Mouse (Mus musculus) myocyte (in vitro differentiated cells): ENCODE results near the gene Myt1l. TPM values are rescaled to one million over a fixed set of nuclear protein-coding genes. Genes with fewer than 3 reads are reported as not detected.

ENCODE experiments used
- H3K27me3 ChIP-seq: one replicate; pipeline ENCODE4 v1.6.1; 2011; ENCODE audit not compliant: control insufficient read depth, insufficient read depth, insufficient read length
- H3K36me3 ChIP-seq: one replicate; pipeline ENCODE4 v1.6.1; 2011; ENCODE audit not compliant: control insufficient read depth, insufficient read depth
- H3K4me2 ChIP-seq: one replicate; pipeline ENCODE4 v1.6.1; 2011; ENCODE audit warnings: low read depth, control low read depth
- H3K4me3 ChIP-seq: one replicate; pipeline ENCODE4 v1.5.1; 2011; ENCODE audit warnings: mild to moderate bottlenecking, control low read depth, moderate library complexity
- H3K79me2 ChIP-seq: one replicate; pipeline ENCODE4 v1.6.1; 2011; ENCODE audit not compliant: control insufficient read depth, insufficient read depth
- H3ac ChIP-seq: one replicate; pipeline ENCODE4 v1.6.1; 2011; ENCODE audit not compliant: control insufficient read depth, insufficient read length
- CEBPB ChIP-seq: IDR thresholded peaks from 2 replicates; pipeline ENCODE4 v1.6.1; 2011; ENCODE audit warnings: mild to moderate bottlenecking, moderate library complexity; ENCODE audit not compliant: poor library complexity, insufficient read depth, severe bottlenecking
- E2F4 ChIP-seq: IDR thresholded peaks from one replicate; pipeline ENCODE4 v1.6.1; 2011; ENCODE audit warnings: mild to moderate bottlenecking, control low read depth, moderate library complexity; ENCODE audit not compliant: insufficient read depth
- MAX ChIP-seq: IDR thresholded peaks from one replicate; pipeline ENCODE4 v1.6.1; 2011; ENCODE audit warnings: low read depth, mild to moderate bottlenecking, control low read depth
- MYOD1 ChIP-seq, 3 experiments: IDR thresholded peaks; one replicate each; pipeline ENCODE4 v1.6.1; 2011; ENCODE audit warnings: control low read depth in 2 of 3, low read depth in 2 of 3, mild to moderate bottlenecking in 2 of 3, moderate library complexity in 1 of 3; ENCODE audit not compliant: insufficient read length in 2 of 3, control insufficient read depth in 1 of 3
- MYOG ChIP-seq, 3 experiments: IDR thresholded peaks; one replicate each; pipeline ENCODE4 v1.6.1; 2011; ENCODE audit warnings: control low read depth in 2 of 3, low read depth in 2 of 3, mild to moderate bottlenecking in 2 of 3; ENCODE audit not compliant: insufficient read length in 2 of 3, control insufficient read depth in 1 of 3, insufficient read depth in 1 of 3
- POLR2A ChIP-seq: IDR thresholded peaks from one replicate; pipeline ENCODE4 v1.6.1; 2011; ENCODE audit warnings: low read depth, mild to moderate bottlenecking, control low read depth, moderate library complexity; ENCODE audit not compliant: insufficient read length
- POLR2AphosphoS2 ChIP-seq: IDR thresholded peaks from one replicate; pipeline ENCODE4 v1.6.1; 2011; ENCODE audit warnings: low read depth, control low read depth; ENCODE audit not compliant: insufficient read length
- REST ChIP-seq: IDR thresholded peaks from one replicate; pipeline ENCODE4 v1.6.1; 2011; ENCODE audit warnings: mild to moderate bottlenecking, control low read depth, moderate library complexity; ENCODE audit not compliant: insufficient read depth, insufficient read length
- SRF ChIP-seq: IDR thresholded peaks from one replicate; pipeline ENCODE4 v1.6.1; 2011; ENCODE audit warnings: low read depth; ENCODE audit not compliant: control insufficient read depth, insufficient read length
- TCF12 ChIP-seq: IDR thresholded peaks from one replicate; pipeline ENCODE4 v1.6.1; 2011; ENCODE audit warnings: mild to moderate bottlenecking, control low read depth; ENCODE audit not compliant: poor library complexity, insufficient read depth, severe bottlenecking
- TCF3 ChIP-seq: IDR thresholded peaks from one replicate; pipeline ENCODE4 v1.6.1; 2011; ENCODE audit warnings: low read depth, control low read depth; ENCODE audit not compliant: insufficient read length
- USF1 ChIP-seq: IDR thresholded peaks from one replicate; pipeline ENCODE4 v1.6.1; 2011; ENCODE audit warnings: low read depth, mild to moderate bottlenecking, control low read depth, moderate library complexity
- polyA plus RNA-seq: library from polyadenylated mRNA; unstranded; fragments of >200 nt; fragmentation: generic; extraction: Trizol; gene quantifications from one replicate; pipeline ENCODE4 v1.2.1, GENCODE M21; 2012; ENCODE audit warnings: missing spikeins

Myt1l gene
- polyA plus RNA-seq, 1 experiment: 0.01 TPM

DNA sequence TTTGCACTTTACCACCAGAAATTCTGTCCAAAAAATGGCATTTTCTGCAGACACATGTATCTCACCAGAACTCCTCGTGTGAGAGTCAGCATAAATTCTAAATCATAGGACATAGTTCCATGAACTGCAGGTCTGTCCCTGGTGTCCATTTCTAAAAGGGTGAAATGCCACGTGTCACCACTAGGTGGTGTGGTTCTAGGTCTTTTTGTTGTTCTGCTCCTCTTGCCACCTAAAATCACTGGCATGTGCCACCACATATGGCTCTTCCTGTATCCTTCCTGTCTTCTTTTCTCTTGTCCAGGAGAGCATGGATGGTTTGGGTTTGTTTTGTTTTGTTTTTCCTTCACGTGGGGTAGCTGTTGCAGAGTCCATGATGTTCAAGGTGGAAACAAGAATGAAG is 366.5 kb downstream of the Myt1l start:
- Histone ChIP-seq H3K4me3 (no peak overlapping the region), H3ac (no peak overlapping the region), H3K36me3 (no peaks in the 10 kb centered on the region), H3K27me3 (peaks cover 4% of the 10 kb centered on the region), H3K4me2 (no peak overlapping the region), H3K79me2 (no peaks in the 10 kb centered on the region)
- TF ChIP-seq POLR2A: no peak
- no peak for TF ChIP-seq CEBPB
- no peak for TF ChIP-seq E2F4
- no peak for TF ChIP-seq REST
- no peak for TF ChIP-seq POLR2AphosphoS2
- TF ChIP-seq MYOD1 (IDR thresholded peaks at IDR 0.05; ENCODE audit: control insufficient read depth in 1 of 3, insufficient read length in 2 of 3, low read depth in 2 of 3): no peak
- no peak for TF ChIP-seq MYOG (IDR thresholded peaks at IDR 0.05; ENCODE audit: control insufficient read depth in 1 of 3, insufficient read depth in 1 of 3, insufficient read length in 2 of 3, low read depth in 2 of 3)
- no peak for TF ChIP-seq USF1
- TF ChIP-seq TCF3: no peak
- TF ChIP-seq MAX: no peak
- TF ChIP-seq SRF: no peak
- TF ChIP-seq TCF12: no peak

DNA sequence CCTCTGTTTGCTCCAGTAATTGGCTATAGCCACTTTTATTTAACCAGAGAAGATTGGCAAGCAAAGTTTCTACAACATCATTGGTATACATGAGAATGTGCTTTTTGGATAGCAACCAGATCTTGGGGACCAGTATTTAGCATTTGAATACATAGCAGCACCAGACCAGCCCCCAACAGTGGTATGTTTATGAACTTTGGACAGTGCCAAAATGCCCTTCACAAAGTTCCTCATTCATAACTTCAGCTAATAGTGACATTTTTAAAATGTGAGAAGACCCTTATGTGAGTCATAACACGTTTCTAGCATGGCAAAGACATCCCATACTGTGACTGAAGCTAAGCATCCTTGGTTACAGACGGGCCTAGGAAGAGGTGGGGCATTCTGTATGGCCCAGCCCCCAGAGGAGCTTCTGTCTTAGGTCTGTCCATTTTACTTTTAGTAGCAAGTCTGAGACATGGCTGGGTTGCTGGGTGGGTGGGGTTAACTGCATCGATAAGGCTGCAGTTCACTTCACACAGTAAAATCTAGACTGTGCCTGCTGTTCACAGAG is 369.4 kb downstream of the Myt1l start:
- Histone ChIP-seq H3K4me2 (no peak overlapping the region), H3ac (no peak overlapping the region), H3K27me3 (peaks cover 13% of the 10 kb centered on the region), H3K4me3 (no peak overlapping the region), H3K36me3 (no peaks in the 10 kb centered on the region), H3K79me2 (no peaks in the 10 kb centered on the region)
- TF ChIP-seq CEBPB (no peak), MYOG (IDR thresholded peaks at IDR 0.05; ENCODE audit: control insufficient read depth in 1 of 3, insufficient read depth in 1 of 3, insufficient read length in 2 of 3, low read depth in 2 of 3) (no peak), E2F4 (no peak), TCF12 (no peak), USF1 (no peak), TCF3 (no peak), POLR2AphosphoS2 (no peak), REST (no peak), POLR2A (no peak), MYOD1 (IDR thresholded peaks at IDR 0.05; ENCODE audit: control insufficient read depth in 1 of 3, insufficient read length in 2 of 3, low read depth in 2 of 3) (no peak), MAX (no peak), SRF (no peak)

DNA sequence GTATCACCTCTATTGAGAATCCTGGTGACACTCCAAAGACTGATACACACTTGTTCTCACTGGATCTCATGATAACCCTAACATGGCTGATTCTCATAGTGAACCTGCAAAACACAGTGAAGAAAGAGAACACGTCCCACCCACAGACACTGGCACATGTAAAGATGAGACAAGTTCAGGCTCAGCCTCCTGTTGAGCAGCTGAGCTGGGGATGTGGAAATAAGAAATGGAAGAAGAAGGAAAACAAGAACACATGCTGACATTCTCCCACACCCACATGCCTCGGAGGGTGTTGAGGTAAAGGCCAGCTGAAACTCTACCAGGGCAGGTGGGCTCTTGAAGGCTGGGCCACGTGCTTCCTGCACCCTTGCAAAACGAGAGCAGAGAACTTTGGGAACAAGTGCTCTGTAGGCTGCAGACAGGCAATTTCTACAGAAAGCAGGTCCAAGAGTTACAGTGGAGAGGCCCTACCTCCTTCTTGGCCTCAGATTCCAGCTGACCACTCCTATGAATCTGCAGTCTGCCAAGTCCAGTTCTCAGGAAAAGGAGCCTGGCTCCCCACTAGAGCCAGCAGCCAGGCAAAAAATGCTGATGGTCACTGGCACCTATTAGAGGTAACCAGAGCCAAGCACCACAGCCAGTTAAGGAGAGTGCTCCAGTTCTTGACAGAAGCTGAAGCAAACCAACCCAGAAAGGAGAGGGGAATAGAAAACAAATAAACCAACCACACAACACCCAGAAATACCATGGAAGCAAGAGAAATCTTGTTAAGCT is 376.1 kb downstream of the Myt1l start:
- peaks cover 9% of the 10 kb centered on the region for H3K27me3 ChIP-seq
- no peaks in the 10 kb centered on the region for H3K36me3 ChIP-seq
- TF ChIP-seq CEBPB: no peak
- no peak for TF ChIP-seq E2F4
- no peak for TF ChIP-seq POLR2AphosphoS2
- TF ChIP-seq MYOG (IDR thresholded peaks at IDR 0.05; ENCODE audit: control insufficient read depth in 1 of 3, insufficient read depth in 1 of 3, insufficient read length in 2 of 3, low read depth in 2 of 3): no peak
- no peak for TF ChIP-seq SRF
- TF ChIP-seq TCF12: no peak
- no peak for TF ChIP-seq TCF3
- TF ChIP-seq MAX: no peak
- TF ChIP-seq USF1: no peak
- TF ChIP-seq MYOD1 (IDR thresholded peaks at IDR 0.05; ENCODE audit: control insufficient read depth in 1 of 3, insufficient read length in 2 of 3, low read depth in 2 of 3): no peak
- no peak for TF ChIP-seq POLR2A
- TF ChIP-seq REST: no peak
- H3K4me2 ChIP-seq: no peak overlapping the region
- no peak overlapping the region for H3ac ChIP-seq
- H3K4me3 ChIP-seq: no peak overlapping the region
- no peaks in the 10 kb centered on the region for H3K79me2 ChIP-seq

DNA sequence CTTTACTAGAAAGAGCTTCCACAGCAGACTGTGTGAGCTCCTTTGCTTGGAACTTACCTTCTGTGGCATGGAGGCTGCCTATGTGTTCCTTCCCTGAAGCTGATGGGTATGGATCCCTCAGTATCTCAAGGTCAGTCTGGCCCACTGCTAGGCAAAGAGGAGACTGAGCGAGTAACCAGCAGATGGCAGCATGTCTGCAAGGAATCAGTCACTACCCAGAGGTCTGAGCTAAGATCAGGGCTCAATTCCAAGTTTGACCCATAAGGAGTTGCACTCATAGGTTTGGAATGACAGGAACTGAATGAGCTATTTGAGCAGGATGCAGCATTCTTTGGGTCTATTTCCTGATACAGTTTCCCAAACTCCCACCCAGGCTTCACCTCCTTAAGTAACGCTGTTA is 378.9 kb downstream of the Myt1l start:
- TF ChIP-seq POLR2AphosphoS2: no peak
- TF ChIP-seq TCF3: no peak
- no peak for TF ChIP-seq MYOD1 (IDR thresholded peaks at IDR 0.05; ENCODE audit: control insufficient read depth in 1 of 3, insufficient read length in 2 of 3, low read depth in 2 of 3)
- peak; percentile 84 for TF ChIP-seq SRF
- TF ChIP-seq POLR2A: no peak
- no peak for TF ChIP-seq REST
- no peak for TF ChIP-seq MAX
- H3K27me3 ChIP-seq: no peaks in the 10 kb centered on the region

More for the DNA sequence above, 378.9 kb downstream of the Myt1l start:
- peak overlapping the region; percentile 58 for H3K4me2 ChIP-seq
- no peaks in the 10 kb centered on the region for H3K79me2 ChIP-seq
- no peaks in the 10 kb centered on the region for H3K36me3 ChIP-seq
- H3K4me3 ChIP-seq: no peak overlapping the region
- no peak overlapping the region for H3ac ChIP-seq
